Mouse (Mus musculus) v-Abl transformed pro-B cells (cell line): ENCODE data around the gene Syf2.

Source experiments
- in situ Hi-C, 2 experiments: fragments of 400-800 bp; cut with MboI; formaldehyde crosslinking; loops; one replicate each; pipeline ENCODE4 v1.15.1; 2025; ENCODE audit not compliant: unreplicated experiment in 2 of 2

Gene Syf2

GRCm38 (mm10) chr4:134922925-134923244 lies 7.8 kb upstream of the Syf2 start:
- in situ Hi-C loops = loop anchor here in 1 of 2 experiments (10.0 kb wide), 1 partner anchor 932 kb away; the partner anchor contains the start of gene Srsf10

GRCm38 (mm10) chr4:134923258-134924018 lies 7.3 kb upstream of the Syf2 start, which contains the start of gene Rsrp1:
TSS of gene Rsrp1 (plus strand) at chr4:134923592.
- in situ Hi-C loops = loop anchor here in 1 of 2 experiments (10.0 kb wide), 1 partner anchor 931 kb away; the partner anchor contains the start of gene Srsf10

GRCm38 (mm10) chr4:134924019-134924741 lies 6.5 kb upstream of the Syf2 start:
- in situ Hi-C loops = loop anchor here in 1 of 2 experiments (10.0 kb wide), 1 partner anchor 931 kb away; the partner anchor contains the start of gene Srsf10

- in situ Hi-C loops = loop anchor here in 1 of 2 experiments (10.0 kb wide), 1 partner anchor 930 kb away; the partner anchor contains the start of gene Srsf10
These were observed 5.5 kb upstream of the Syf2 start for GRCm38 (mm10) chr4:134925206-134925605.

GRCm38 (mm10) chr4:134927815-134928463 lies 2.8 kb upstream of the Syf2 start:
- in situ Hi-C loops = loop anchor here in 1 of 2 experiments (10.0 kb wide), 1 partner anchor 927 kb away; the partner anchor contains the start of gene Srsf10

- in situ Hi-C loops = loop anchor here in 1 of 2 experiments (10.0 kb wide), 1 partner anchor 926 kb away; the partner anchor contains the start of gene Srsf10
These were observed 2.2 kb upstream of the Syf2 start for GRCm38 (mm10) chr4:134928464-134928836.

GRCm38 (mm10) chr4:134929536-134929935 lies 1.2 kb upstream of the Syf2 start:
- in situ Hi-C loops = loop anchor here in 1 of 2 experiments (10.0 kb wide), 1 partner anchor 925 kb away; the partner anchor contains the start of gene Srsf10

GRCm38 (mm10) chr4:134930190-134930589 lies 508 bp upstream of the Syf2 start:
- in situ Hi-C loops = loop anchor here in 1 of 2 experiments (10.0 kb wide), 1 partner anchor 415 kb away; no protein-coding TSS in a partner anchor

- in situ Hi-C loops = loop anchor here in 1 of 2 experiments (10.0 kb wide), 1 partner anchor 407 kb away; no protein-coding TSS in a partner anchor
These were observed 6.8 kb downstream of the Syf2 start for GRCm38 (mm10) chr4:134937240-134938176.

GRCm38 (mm10) chr4:134939900-134940299 lies 9.2 kb downstream of the Syf2 start:
- in situ Hi-C loops = loop anchor here (10.0 kb wide), 2 partner anchors 375 to 405 kb away; no protein-coding TSS in a partner anchor

GRCm38 (mm10) chr4:134943758-134944538 lies 13.2 kb downstream of the Syf2 start:
- in situ Hi-C loops = loop anchor here in 1 of 2 experiments (10.0 kb wide), 1 partner anchor 371 kb away; no protein-coding TSS in a partner anchor

GRCm38 (mm10) chr4:134946024-134946744 lies 15.5 kb downstream of the Syf2 start:
- in situ Hi-C loops = loop anchor here (5.0 to 10.0 kb wide), 5 partner anchors 206 to 466 kb away; no protein-coding TSS in a partner anchor

- in situ Hi-C loops = loop anchor here (10.0 kb wide), 1 partner anchor 114 kb away; no protein-coding TSS in a partner anchor
These were observed 19.9 kb downstream of the Syf2 start for GRCm38 (mm10) chr4:134950518-134951091.

- in situ Hi-C loops = loop anchor here (10.0 kb wide), 1 partner anchor 110 kb away; no protein-coding TSS in a partner anchor
These were observed 23.8 kb downstream of the Syf2 start for GRCm38 (mm10) chr4:134954461-134954860.

- in situ Hi-C loops = loop anchor here (10.0 kb wide), 1 partner anchor 110 kb away; no protein-coding TSS in a partner anchor
These were observed 24.5 kb downstream of the Syf2 start for GRCm38 (mm10) chr4:134955196-134955595.

- in situ Hi-C loops = loop anchor here (10.0 kb wide), 1 partner anchor 109 kb away; no protein-coding TSS in a partner anchor
These were observed 25.1 kb downstream of the Syf2 start for GRCm38 (mm10) chr4:134955845-134956244.

GRCm38 (mm10) chr4:134956328-134956727 lies 25.6 kb downstream of the Syf2 start:
- in situ Hi-C loops = loop anchor here (10.0 kb wide), 1 partner anchor 108 kb away; no protein-coding TSS in a partner anchor
